Comparison of ENCODE assay signal across 10 mouse cellular contexts in genomic region chr12:80811646-80812509, GRCm38 (mm10). TPM values are rescaled to one million over a fixed set of nuclear protein-coding genes. Genes with fewer than 3 reads are reported as not detected.
A peak's percentile ranks its signal among the peaks of the same experiment; 100 is the strongest.
DNase-seq lines count a peak whose midpoint lies in the region; ATAC-seq and TF ChIP-seq lines count a peak whose summit lies in the region.
"Had no signal": no experiment of that assay in that cellular context is flagged by ENCODE, and none has a peak within 500 bp of the region (broad histone marks: within the 10 kb centered on the region; RNA-seq: fewer than 3 reads in every experiment).

No protein-coding gene starts in this region.

- DNase-seq in forebrain, embryonic 11.5 days (ENCODE audit: low spot score): no peak
- no peak for DNase-seq in neural tube, embryonic 10.5 days (ENCODE audit: extremely low spot score, low spot score)
- DNase-seq in liver, embryonic 11.5 days (ENCODE audit: low spot score): no peak
- no peak for DNase-seq in ovary, postnatal 36 days (ENCODE audit: low spot score)
- DNase-seq: adrenal gland, postnatal 25 days; right cerebral cortex, adult 18-20 months had no signal

- H3K9ac ChIP-seq in forebrain, embryonic 11.5 days (ENCODE audit: low read length): no peak overlapping the region
- H3K9ac ChIP-seq in forebrain, embryonic 15.5 days (replicated peaks): no peak overlapping the region
- H3K9ac ChIP-seq in neural tube, embryonic 13.5 days: no peak overlapping the region
- H3K9ac ChIP-seq in liver, embryonic 11.5 days (ENCODE audit: low read depth, low read length): no peak overlapping the region
- H3K9ac ChIP-seq in intestine, embryonic 16.5 days (ENCODE audit: low read depth, low read length): no peak overlapping the region

- TF ChIP-seq CTCF in small intestine, adult 2 months (IDR thresholded peaks at IDR 0.05; ENCODE audit: extremely low read depth, insufficient read length, insufficient replicate concordance, low read depth, low read length): no peak

- no peaks in the 10 kb centered on the region for H3K27me3 ChIP-seq in forebrain, embryonic 11.5 days (ENCODE audit: control insufficient read depth, insufficient read depth, low read length)
- no peaks in the 10 kb centered on the region for H3K27me3 ChIP-seq in forebrain, embryonic 15.5 days
- H3K27me3 ChIP-seq in neural tube, embryonic 13.5 days: no peaks in the 10 kb centered on the region
- no peaks in the 10 kb centered on the region for H3K27me3 ChIP-seq in liver, embryonic 11.5 days (replicated peaks; ENCODE audit: control insufficient read depth, insufficient read depth, low read length)
- H3K27me3 ChIP-seq in small intestine, adult 2 months (ENCODE audit: control insufficient read depth, insufficient read depth, low read length): no peaks in the 10 kb centered on the region
- no peaks in the 10 kb centered on the region for H3K27me3 ChIP-seq in intestine, embryonic 16.5 days (replicated peaks; ENCODE audit: control insufficient read depth, insufficient read depth, low read length)

- peak overlapping the region; percentile 43; the same call in 1 of the 2 replicates for H3K27ac ChIP-seq in forebrain, embryonic 11.5 days (ENCODE audit: low read depth, low read length)
- no peak overlapping the region; the same call in 1 of the 2 replicates for H3K27ac ChIP-seq in forebrain, embryonic 15.5 days (replicated peaks)
- H3K27ac ChIP-seq in neural tube, embryonic 13.5 days (replicated peaks): peak overlapping the region; percentile 56
- H3K27ac ChIP-seq in liver, embryonic 11.5 days (ENCODE audit: low read depth, low read length): peak overlapping the region; percentile 14; the same call in 1 of the 2 replicates
- 0 out of 2 replicates have a peak overlapping the region, but pooled peaks have one; percentile 0 for H3K27ac ChIP-seq in small intestine, adult 2 months (ENCODE audit: insufficient read depth, low read depth, low read length)
- no peak overlapping the region for H3K27ac ChIP-seq in intestine, embryonic 16.5 days (ENCODE audit: low read length)

- H3K9me3 ChIP-seq in forebrain, embryonic 11.5 days (ENCODE audit: control insufficient read depth, low read length): no peaks in the 10 kb centered on the region
- H3K9me3 ChIP-seq in forebrain, embryonic 15.5 days: no peaks in the 10 kb centered on the region
- no peaks in the 10 kb centered on the region for H3K9me3 ChIP-seq in neural tube, embryonic 13.5 days
- H3K9me3 ChIP-seq in liver, embryonic 11.5 days (ENCODE audit: control insufficient read depth, low read length): no peaks in the 10 kb centered on the region
- H3K9me3 ChIP-seq in intestine, embryonic 16.5 days (ENCODE audit: control insufficient read depth, low read length): no peaks in the 10 kb centered on the region

- H3K4me3 ChIP-seq in forebrain, embryonic 11.5 days (ENCODE audit: low read depth, low read length): no peak overlapping the region
- H3K4me3 ChIP-seq in forebrain, embryonic 15.5 days: no peak overlapping the region
- H3K4me3 ChIP-seq in neural tube, embryonic 13.5 days: no peak overlapping the region
- no peak overlapping the region for H3K4me3 ChIP-seq in liver, embryonic 11.5 days (ENCODE audit: low read depth, low read length)
- no peak overlapping the region for H3K4me3 ChIP-seq in small intestine, adult 2 months (ENCODE audit: low read depth, low read length)
- no peak overlapping the region for H3K4me3 ChIP-seq in intestine, embryonic 16.5 days (ENCODE audit: low read length)

- H3K4me1 ChIP-seq in forebrain, embryonic 11.5 days (replicated peaks; ENCODE audit: control insufficient read depth, insufficient read depth, low read length): peaks cover 7% of the 10 kb centered on the region
- H3K4me1 ChIP-seq in forebrain, embryonic 15.5 days: peaks cover 17% of the 10 kb centered on the region
- H3K4me1 ChIP-seq in neural tube, embryonic 13.5 days (replicated peaks): peaks cover 49% of the 10 kb centered on the region
- peaks cover 71% of the 10 kb centered on the region for H3K4me1 ChIP-seq in liver, embryonic 11.5 days (replicated peaks; ENCODE audit: control insufficient read depth, insufficient read depth, low read length)
- peaks cover 26% of the 10 kb centered on the region; the same call in 1 of the 2 replicates for H3K4me1 ChIP-seq in small intestine, adult 2 months (ENCODE audit: control insufficient read depth, insufficient read depth, insufficient read length, low read length)
- peaks cover 51% of the 10 kb centered on the region for H3K4me1 ChIP-seq in intestine, embryonic 16.5 days (ENCODE audit: control insufficient read depth, insufficient read depth, low read length)

- H3K36me3 ChIP-seq in forebrain, embryonic 11.5 days (ENCODE audit: control insufficient read depth, insufficient read depth, low read length): no peaks in the 10 kb centered on the region
- H3K36me3 ChIP-seq in forebrain, embryonic 15.5 days: no peaks in the 10 kb centered on the region
- H3K36me3 ChIP-seq in neural tube, embryonic 13.5 days: no peaks in the 10 kb centered on the region
- H3K36me3 ChIP-seq in liver, embryonic 11.5 days (ENCODE audit: control insufficient read depth, insufficient read depth, low read length): no peaks in the 10 kb centered on the region
- H3K36me3 ChIP-seq in small intestine, adult 2 months (ENCODE audit: control insufficient read depth, insufficient read depth, low read length): no peaks in the 10 kb centered on the region
- no peaks in the 10 kb centered on the region for H3K36me3 ChIP-seq in intestine, embryonic 16.5 days (ENCODE audit: control insufficient read depth, insufficient read depth, low read length)

- no peak overlapping the region for H3K4me2 ChIP-seq in forebrain, embryonic 11.5 days (ENCODE audit: low read depth, low read length, severe bottlenecking)
- H3K4me2 ChIP-seq in forebrain, embryonic 15.5 days (replicated peaks): no peak overlapping the region
- H3K4me2 ChIP-seq in neural tube, embryonic 13.5 days: no peak overlapping the region
- H3K4me2 ChIP-seq in liver, embryonic 11.5 days: peak overlapping the region; percentile 35
- no peak overlapping the region for H3K4me2 ChIP-seq in intestine, embryonic 16.5 days (ENCODE audit: low read depth, low read length)

- WGBS in forebrain, embryonic 11.5 days: 55% methylated on average over 6 of the region's 6 CpGs
- WGBS in forebrain, embryonic 15.5 days: 57% methylated on average over 6 of the region's 6 CpGs
- 55% methylated on average over 6 of the region's 6 CpGs for WGBS in neural tube, embryonic 13.5 days
- WGBS in liver, embryonic 11.5 days: 19% methylated on average over 6 of the region's 6 CpGs
- 56% methylated on average over 6 of the region's 6 CpGs for WGBS in small intestine, adult 2 months
- WGBS in intestine, embryonic 16.5 days: 47% methylated on average over 6 of the region's 6 CpGs

- ATAC-seq in forebrain, embryonic 11.5 days (replicated peaks; ENCODE audit: low FRiP score): no peak
- no peak for ATAC-seq in forebrain, embryonic 15.5 days (replicated peaks)
- ATAC-seq in neural tube, embryonic 13.5 days (ENCODE audit: low read depth): no peak
- peak; percentile 61 for ATAC-seq in liver, embryonic 11.5 days (replicated peaks; ENCODE audit: low FRiP score)
- ATAC-seq in intestine, embryonic 16.5 days: no peak

- no peak for TF ChIP-seq POLR2A in small intestine, adult 2 months (IDR thresholded peaks at IDR 0.05; ENCODE audit: low read depth, low read length)

RNA-seq across cellular contexts. Expression of gene Susd6, which starts 21.6 kb away (rescaled TPM):
- polyA plus RNA-seq in forebrain, embryonic 11.5 days (2014; fragmentation: Nextera tagmentation; extraction: Ambion mirVana): 19.9 and 21.5 TPM in 2 replicates
- polyA plus RNA-seq in forebrain, embryonic 15.5 days (2015; fragmentation: Nextera tagmentation; extraction: Ambion mirVana): 13.9 and 14.3 TPM in 2 replicates
- polyA plus RNA-seq in neural tube, embryonic 13.5 days (2015; fragmentation: Nextera tagmentation; extraction: Ambion mirVana): 12.3 and 12.9 TPM in 2 replicates
- 21.5 and 21.7 TPM in 2 replicates for polyA plus RNA-seq in liver, embryonic 11.5 days (2014; fragmentation: Nextera tagmentation; extraction: Ambion mirVana)
- polyA plus RNA-seq in small intestine, adult 2 months (2012; rRNA removed): 29.4 and 54.9 TPM in 2 replicates
- 16.4 and 20.0 TPM in 2 replicates for polyA plus RNA-seq in intestine, embryonic 16.5 days (2015; fragmentation: Nextera tagmentation; extraction: Ambion mirVana)

RNA-seq across cellular contexts. Expression of gene Ccdc177, which starts 51.4 kb away (rescaled TPM):
- polyA plus RNA-seq in forebrain, embryonic 11.5 days (2014; fragmentation: Nextera tagmentation; extraction: Ambion mirVana): 5.1 and 6.8 TPM in 2 replicates
- polyA plus RNA-seq in forebrain, embryonic 15.5 days (2015; fragmentation: Nextera tagmentation; extraction: Ambion mirVana): 6.2 and 7.4 TPM in 2 replicates
- polyA plus RNA-seq in neural tube, embryonic 13.5 days (2015; fragmentation: Nextera tagmentation; extraction: Ambion mirVana): 2.8 and 2.9 TPM in 2 replicates
- polyA plus RNA-seq in liver, embryonic 11.5 days (2014; fragmentation: Nextera tagmentation; extraction: Ambion mirVana): not detected in 2 replicates
- 0.03 and 0.10 TPM in 2 replicates for polyA plus RNA-seq in small intestine, adult 2 months (2012; rRNA removed)
- 0.02 and 0.09 TPM in 2 replicates for polyA plus RNA-seq in intestine, embryonic 16.5 days (2015; fragmentation: Nextera tagmentation; extraction: Ambion mirVana)

Comparison
In these comparisons a context has a peak if more than half of its experiments do, and no peak if none do; other contexts are left out.
1. H3K27ac ChIP-seq: peak in forebrain, embryonic 11.5 days (single experiment), neural tube, embryonic 13.5 days (single experiment), liver, embryonic 11.5 days (single experiment) and small intestine, adult 2 months (single experiment); none in forebrain, embryonic 15.5 days (single experiment) and intestine, embryonic 16.5 days (single experiment).